Comparison of ENCODE assay signal across 42 mouse cellular contexts in genomic region chr4:99612156-99612555, GRCm38 (mm10). TPM values are rescaled to one million over a fixed set of nuclear protein-coding genes. Genes with fewer than 3 reads are reported as not detected.
"Had no signal": no experiment of that assay in that cellular context is flagged by ENCODE, and none has a peak within 500 bp of the region (broad histone marks: within the 10 kb centered on the region; RNA-seq: fewer than 3 reads in every experiment).

No protein-coding gene starts in this region.

- H3K4me3 ChIP-seq: limb, embryonic 10.5 days; limb, embryonic 12.5 days; limb, embryonic 13.5 days; limb, embryonic 15.5 days; liver, embryonic 12.5 days; liver, embryonic 13.5 days; liver, embryonic 15.5 days; lung, embryonic 15.5 days; megakaryocyte, embryonic 14.5 days; midbrain, embryonic 10.5 days; midbrain, embryonic 12.5 days; midbrain, embryonic 13.5 days; midbrain, embryonic 15.5 days; myocyte; neural tube, embryonic 12.5 days had no signal

- ATAC-seq: liver, embryonic 12.5 days; liver, postnatal 0 days; lung, postnatal 0 days; midbrain, embryonic 13.5 days; midbrain, embryonic 15.5 days; midbrain, embryonic 16.5 days had no signal

- DNase-seq: left cerebral cortex, postnatal 4 days; liver; liver, embryonic 13.5 days; liver, postnatal 0 days; lung, adult 18-20 months; lung, adult 2 months; lung, embryonic 14.5 days; lung, postnatal 10 days; lung, postnatal 14 days; lung, postnatal 36 days; lung, postnatal 4 days; midbrain, embryonic 14.5 days had no signal

- H3K9ac ChIP-seq: limb, embryonic 12.5 days; limb, embryonic 13.5 days; limb, embryonic 15.5 days; liver, embryonic 12.5 days; liver, embryonic 13.5 days; liver, embryonic 14.5 days; liver, embryonic 15.5 days; liver, postnatal 0 days; lung, embryonic 14.5 days; lung, embryonic 15.5 days; midbrain, embryonic 12.5 days; midbrain, embryonic 13.5 days; midbrain, embryonic 15.5 days; neural tube, embryonic 12.5 days had no signal

- H3K27ac ChIP-seq: limb, embryonic 10.5 days; limb, embryonic 12.5 days; limb, embryonic 13.5 days; limb, embryonic 15.5 days; liver, embryonic 12.5 days; liver, embryonic 13.5 days; liver, embryonic 14.5 days; liver, embryonic 15.5 days; lung, embryonic 15.5 days; macrophage; midbrain, embryonic 10.5 days; midbrain, embryonic 12.5 days; midbrain, embryonic 13.5 days; midbrain, embryonic 15.5 days; neural tube, embryonic 12.5 days had no signal

- H3K9me3 ChIP-seq: limb, embryonic 10.5 days; limb, embryonic 12.5 days; limb, embryonic 13.5 days; limb, embryonic 15.5 days; liver, embryonic 12.5 days; liver, embryonic 13.5 days; liver, embryonic 15.5 days; lung, embryonic 15.5 days; midbrain, embryonic 10.5 days; midbrain, embryonic 12.5 days; midbrain, embryonic 13.5 days; midbrain, embryonic 15.5 days; neural tube, embryonic 12.5 days had no signal

- H3K4me1 ChIP-seq: limb, embryonic 10.5 days; limb, embryonic 12.5 days; limb, embryonic 13.5 days; limb, embryonic 15.5 days; liver, embryonic 12.5 days; liver, embryonic 13.5 days; liver, embryonic 15.5 days; lung, embryonic 15.5 days; megakaryocyte, embryonic 14.5 days; midbrain, embryonic 10.5 days; midbrain, embryonic 12.5 days; midbrain, embryonic 13.5 days; midbrain, embryonic 15.5 days; neural tube, embryonic 12.5 days had no signal

- H3K4me2 ChIP-seq: limb, embryonic 12.5 days; limb, embryonic 13.5 days; limb, embryonic 15.5 days; liver, embryonic 11.5 days; liver, embryonic 12.5 days; liver, embryonic 13.5 days; liver, embryonic 15.5 days; lung, embryonic 14.5 days; lung, embryonic 15.5 days; midbrain, embryonic 11.5 days; midbrain, embryonic 12.5 days; midbrain, embryonic 13.5 days; midbrain, embryonic 15.5 days; neural tube, embryonic 12.5 days had no signal

- H3K27me3 ChIP-seq: limb, embryonic 12.5 days; limb, embryonic 13.5 days; limb, embryonic 15.5 days; liver, embryonic 12.5 days; liver, embryonic 13.5 days; liver, embryonic 15.5 days; lung, embryonic 15.5 days; megakaryocyte, embryonic 14.5 days; neural tube, embryonic 12.5 days had no signal

- H3K36me3 ChIP-seq: limb, embryonic 10.5 days; limb, embryonic 12.5 days; limb, embryonic 13.5 days; limb, embryonic 15.5 days; liver, embryonic 12.5 days; liver, embryonic 13.5 days; liver, embryonic 15.5 days; lung, embryonic 15.5 days; midbrain, embryonic 10.5 days; midbrain, embryonic 12.5 days; midbrain, embryonic 13.5 days; midbrain, embryonic 15.5 days; neural tube, embryonic 12.5 days had no signal

RNA-seq across cellular contexts. Expression of gene Foxd3, which starts 43.9 kb away (rescaled TPM):
- total RNA-seq: left cerebral cortex, postnatal 10 days; left cerebral cortex, postnatal 14 days; left cerebral cortex, postnatal 25 days; left cerebral cortex, postnatal 36 days; left cerebral cortex, postnatal 4 days; liver, adult 2 months; megakaryocyte progenitor cell, adult 5-6 weeks; megakaryocyte, adult 5-6 weeks; megakaryocyte-erythroid progenitor cell, adult 5-6 weeks; monocyte, adult 5-6 weeks had no signal
- polyA plus RNA-seq: liver, adult 2 months; liver, embryonic 13.5 days; liver, embryonic 15.5 days; liver, postnatal 0 days; lung, embryonic 14.5 days; macrophage; midbrain, embryonic 13.5 days; midbrain, postnatal 0 days; myocyte had no signal
